24 mouse cellular contexts compared by ENCODE assay signal in genomic region chr4:41240916-41241315, GRCm38 (mm10). TPM values are rescaled to one million over a fixed set of nuclear protein-coding genes. Genes with fewer than 3 reads are reported as not detected.
DNase-seq lines count a peak whose midpoint lies in the region; ATAC-seq and TF ChIP-seq lines count a peak whose summit lies in the region.
"Had no signal": no experiment of that assay in that cellular context is flagged by ENCODE, and none has a peak within 500 bp of the region (broad histone marks: within the 10 kb centered on the region; RNA-seq: fewer than 3 reads in every experiment).

No protein-coding gene starts in this region.

- peak; percentile 29 for ATAC-seq in CD4-positive, CD25-positive, alpha-beta regulatory T cell, adult 4 months
- ATAC-seq in inflammation-experienced regulatory T-cells, adult 6 months = peak; percentile 60
- no peak for ATAC-seq in liver, postnatal 0 days
- ATAC-seq: forebrain, embryonic 16.5 days; hindbrain, embryonic 16.5 days; intestine, postnatal 0 days had no signal

- H3K4me3 ChIP-seq in liver, postnatal 0 days (ENCODE audit: low read depth, low read length) = no peak overlapping the region
- H3K4me3 ChIP-seq: embryonic facial prominence, embryonic 12.5 days; embryonic facial prominence, embryonic 15.5 days; heart, adult 2 months; hindbrain, embryonic 10.5 days; hindbrain, embryonic 13.5 days had no signal

- H3K36me3 ChIP-seq in liver, postnatal 0 days (replicated peaks; ENCODE audit: insufficient read depth, low read length) = peaks cover 6% of the 10 kb centered on the region; the same call in 1 of the 2 replicates

- no peak for TF ChIP-seq CTCF in liver, postnatal 0 days (IDR thresholded peaks at IDR 0.05; ENCODE audit: low read depth)

- WGBS in liver, postnatal 0 days (ENCODE audit: insufficient replicate concordance) = 80% methylated on average over 3 of the region's 3 CpGs

- no peaks in the 10 kb centered on the region for H3K9me3 ChIP-seq in liver, postnatal 0 days (ENCODE audit: low read length)
- H3K9me3 ChIP-seq: embryonic facial prominence, embryonic 12.5 days; embryonic facial prominence, embryonic 15.5 days; hindbrain, embryonic 10.5 days; hindbrain, embryonic 13.5 days had no signal

- peak; percentile 20 for DNase-seq in thymus, postnatal 0 days (ENCODE audit: low spot score)
- DNase-seq in thymus, postnatal 36 days = no peak
- DNase-seq in c-Kit-positive CD71-positive TER-119-positive erythroid progenitor cells, embryonic 14.5 days (ENCODE audit: low spot score) = no peak
- no peak for DNase-seq in liver, postnatal 0 days
- DNase-seq in lung, adult 18-20 months = no peak
- DNase-seq: adrenal gland, adult 8-10 months; adrenal gland, postnatal 25 days; cerebellum, adult 18-20 months; cerebellum, adult 9-11 months; cerebellum, postnatal 25 days; gastrocnemius, postnatal 10 days; gastrocnemius, postnatal 36 days; heart, adult 2 months; heart, postnatal 36 days had no signal

- H3K4me2 ChIP-seq in liver, postnatal 0 days (ENCODE audit: low read depth, low read length) = no peak overlapping the region
- H3K4me2 ChIP-seq: embryonic facial prominence, embryonic 12.5 days; embryonic facial prominence, embryonic 15.5 days; heart, embryonic 11.5 days; hindbrain, embryonic 13.5 days had no signal

- no peak overlapping the region for H3K9ac ChIP-seq in liver, postnatal 0 days (replicated peaks)
- H3K9ac ChIP-seq: embryonic facial prominence, embryonic 12.5 days; embryonic facial prominence, embryonic 15.5 days; hindbrain, embryonic 13.5 days had no signal

- no peak overlapping the region for H3K27ac ChIP-seq in liver, postnatal 0 days (ENCODE audit: low read depth)
- H3K27ac ChIP-seq: embryonic facial prominence, embryonic 12.5 days; embryonic facial prominence, embryonic 15.5 days; heart, adult 2 months; hindbrain, embryonic 10.5 days; hindbrain, embryonic 13.5 days had no signal

- H3K4me1 ChIP-seq in liver, postnatal 0 days (ENCODE audit: insufficient read depth) = no peaks in the 10 kb centered on the region
- H3K4me1 ChIP-seq: embryonic facial prominence, embryonic 12.5 days; embryonic facial prominence, embryonic 15.5 days; hindbrain, embryonic 10.5 days; hindbrain, embryonic 13.5 days had no signal

- no peak for TF ChIP-seq EP300 in liver, postnatal 0 days (IDR thresholded peaks at IDR 0.05; ENCODE audit: low read depth)

- no peaks in the 10 kb centered on the region for H3K27me3 ChIP-seq in liver, postnatal 0 days (ENCODE audit: insufficient read depth, low read length)
- H3K27me3 ChIP-seq: embryonic facial prominence, embryonic 12.5 days; embryonic facial prominence, embryonic 15.5 days; hindbrain, embryonic 13.5 days had no signal

RNA-seq across cellular contexts. Expression of gene Ubap2, which starts 34.0 kb away (rescaled TPM):
- 32.1 and 37.7 TPM in 2 replicates for polyA plus RNA-seq in thymus, postnatal 0 days (2015; fragmentation: Nextera tagmentation; extraction: Ambion mirVana)
- polyA plus RNA-seq in CD4-positive, CD25-positive, alpha-beta regulatory T cell, adult 4 months (2017; shearing (Covaris generic)) = 10 to 100 TPM; 16.0 to 19.6 TPM
- polyA plus RNA-seq in inflammation-experienced regulatory T-cells, adult 6 months (2017; shearing (Covaris generic)) = 10 to 100 TPM; 14.9 to 27.8 (median 18.4) TPM
- 8.3 and 10.8 TPM in 2 replicates for polyA plus RNA-seq in liver, postnatal 0 days (2015; fragmentation: Nextera tagmentation; extraction: Ambion mirVana)
